Mouse (Mus musculus) MEL (cell line): ENCODE measurements around the gene Ccdc3. TPM values are rescaled to one million over a fixed set of nuclear protein-coding genes. Genes with fewer than 3 reads are reported as not detected.

ENCODE experiments used
- DNase-seq: peaks from one replicate; pipeline ENCODE4 v3.0.0; 2011; ENCODE audit warnings: low read depth, low spot score
- H3K27ac ChIP-seq: 2 replicates; pipeline ENCODE4 v1.5.1; 2012; ENCODE audit warnings: low read depth, mild to moderate bottlenecking, control low read depth, low read length, moderate library complexity; ENCODE audit not compliant: control insufficient read depth
- H3K27me3 ChIP-seq, 2 experiments: fragments of 150-350 bp in 1 of 2; sonication (generic) in 1 of 2; 2 replicates each; pipeline ENCODE4 v1.6.1; 2012; ENCODE audit warnings: low read length in 2 of 2, mild to moderate bottlenecking in 2 of 2, improper control_type of control experiment in 1 of 2, moderate library complexity in 1 of 2; ENCODE audit not compliant: insufficient read depth in 2 of 2, control insufficient read depth in 1 of 2
- H3K36me3 ChIP-seq, 2 experiments: 2 replicates each; pipeline ENCODE4 v1.6.1; 2012 to 2014; ENCODE audit warnings: low read length in 2 of 2, improper control_type of control experiment in 1 of 2, inconsistent platforms in 1 of 2, mild to moderate bottlenecking in 1 of 2; ENCODE audit not compliant: insufficient read depth in 2 of 2, control insufficient read depth in 1 of 2
- H3K4me1 ChIP-seq, 2 experiments: fragments of 150-350 bp in 1 of 2; sonication (generic) in 1 of 2; 2 replicates each; pipeline ENCODE4 v1.6.1; 2012; ENCODE audit warnings: low read length in 2 of 2, improper control_type of control experiment in 1 of 2, mild to moderate bottlenecking in 1 of 2; ENCODE audit not compliant: insufficient read depth in 2 of 2, control insufficient read depth in 1 of 2
- H3K4me3 ChIP-seq, 2 experiments: fragments of 150-350 bp in 1 of 2; sonication (generic) in 1 of 2; 2 replicates each; pipeline ENCODE4 v1.5.1; 2012; ENCODE audit warnings: low read depth in 2 of 2, low read length in 2 of 2, mild to moderate bottlenecking in 2 of 2, moderate library complexity in 2 of 2, control low read depth in 1 of 2, improper control_type of control experiment in 1 of 2; ENCODE audit not compliant: control insufficient read depth in 1 of 2, insufficient read depth in 1 of 2
- H3K79me2 ChIP-seq: 2 replicates; pipeline ENCODE4 v1.6.1; 2012; ENCODE audit warnings: mild to moderate bottlenecking, low read length, moderate library complexity; ENCODE audit not compliant: control insufficient read depth, poor library complexity, insufficient read depth
- H3K9ac ChIP-seq: 2 replicates; pipeline ENCODE4 v1.6.1; 2012; ENCODE audit warnings: low read depth, mild to moderate bottlenecking, control low read depth, low read length, moderate library complexity; ENCODE audit not compliant: control insufficient read depth, poor library complexity, severe bottlenecking
- H3K9me3 ChIP-seq: fragments of 150-350 bp; sonication (generic); replicated peaks from 2 replicates; pipeline ENCODE4 v1.6.1; 2012; ENCODE audit warnings: mild to moderate bottlenecking, low read length, improper control_type of control experiment, moderate library complexity; ENCODE audit not compliant: insufficient read depth
- CHD1 ChIP-seq: IDR thresholded peaks from 2 replicates; pipeline ENCODE4 v1.6.1; 2012; ENCODE audit warnings: low read depth, mild to moderate bottlenecking, inconsistent platforms, low read length, improper control_type of control experiment
- CHD2 ChIP-seq: IDR thresholded peaks from 2 replicates; pipeline ENCODE4 v1.6.1; 2011; ENCODE audit warnings: low read length, improper control_type of control experiment
- E2F4 ChIP-seq: IDR thresholded peaks from 2 replicates; pipeline ENCODE4 v1.6.1; 2011; ENCODE audit warnings: low read depth, low read length, improper control_type of control experiment, borderline replicate concordance
- EP300 ChIP-seq, 2 experiments: IDR thresholded peaks; 2 replicates each; pipeline ENCODE4 v1.6.1; 2011; ENCODE audit warnings: improper control_type of control experiment in 2 of 2, low read length in 2 of 2, low read depth in 1 of 2, mild to moderate bottlenecking in 1 of 2
- ETS1 ChIP-seq: IDR thresholded peaks from 2 replicates; pipeline ENCODE4 v1.6.1; 2012; ENCODE audit warnings: low read depth, mild to moderate bottlenecking, inconsistent platforms, low read length, improper control_type of control experiment, moderate library complexity
- HCFC1 ChIP-seq: IDR thresholded peaks from 2 replicates; pipeline ENCODE4 v1.6.1; 2012; ENCODE audit warnings: low read depth, mild to moderate bottlenecking, inconsistent platforms, low read length, improper control_type of control experiment, moderate library complexity
- JUND ChIP-seq: IDR thresholded peaks from 2 replicates; pipeline ENCODE4 v1.6.1; 2011; ENCODE audit warnings: low read depth, mild to moderate bottlenecking, improper control_type of control experiment, low read length
- KAT2A ChIP-seq: conservative IDR thresholded peaks from 2 replicates; pipeline ENCODE4 v1.6.1; 2012; ENCODE audit warnings: low read depth, low read length, improper control_type of control experiment, inconsistent platforms
- MAFK ChIP-seq: IDR thresholded peaks from 2 replicates; pipeline ENCODE4 v1.6.1; 2011; ENCODE audit warnings: low read depth, mild to moderate bottlenecking, low read length, improper control_type of control experiment, borderline replicate concordance
- MAX ChIP-seq: IDR thresholded peaks from 2 replicates; pipeline ENCODE4 v1.6.1; 2011; ENCODE audit warnings: low read length, improper control_type of control experiment
- MAZ ChIP-seq: IDR thresholded peaks from 2 replicates; pipeline ENCODE4 v1.6.1; 2012; ENCODE audit warnings: low read depth, mild to moderate bottlenecking, inconsistent platforms, low read length, improper control_type of control experiment
- MXI1 ChIP-seq: IDR thresholded peaks from 2 replicates; pipeline ENCODE4 v1.6.1; 2011; ENCODE audit warnings: mild to moderate bottlenecking, low read depth, low read length, improper control_type of control experiment
- NRF1 ChIP-seq: IDR thresholded peaks from 2 replicates; pipeline ENCODE4 v1.6.1; 2014; ENCODE audit warnings: low read depth, mild to moderate bottlenecking, inconsistent platforms, low read length, improper control_type of control experiment, moderate library complexity; ENCODE audit not compliant: poor library complexity, insufficient read depth, severe bottlenecking
- POLR2A ChIP-seq, 2 experiments: IDR thresholded peaks; 2 replicates each; pipeline ENCODE4 v1.6.1; 2011 to 2012; ENCODE audit warnings: low read length in 2 of 2, mild to moderate bottlenecking in 2 of 2, control low read depth in 1 of 2, improper control_type of control experiment in 1 of 2, low read depth in 1 of 2, moderate library complexity in 1 of 2; ENCODE audit not compliant: control insufficient read depth in 1 of 2, insufficient read depth in 1 of 2, poor library complexity in 1 of 2
- POLR2AphosphoS5 ChIP-seq: IDR thresholded peaks from 2 replicates; pipeline ENCODE4 v1.6.1; 2012; ENCODE audit warnings: low read depth, borderline replicate concordance, mild to moderate bottlenecking, inconsistent platforms, low read length, moderate library complexity, mixed read lengths
- RAD21 ChIP-seq: IDR thresholded peaks from 2 replicates; pipeline ENCODE4 v1.6.1; 2011; ENCODE audit warnings: mild to moderate bottlenecking, low read depth, low read length, improper control_type of control experiment
- SIN3A ChIP-seq: IDR thresholded peaks from 2 replicates; pipeline ENCODE4 v1.6.1; 2012; ENCODE audit warnings: low read length, improper control_type of control experiment, inconsistent platforms
- USF1 ChIP-seq: IDR thresholded peaks from 2 replicates; pipeline ENCODE4 v1.6.1; 2014; ENCODE audit warnings: low read depth, mild to moderate bottlenecking, inconsistent platforms, low read length, improper control_type of control experiment, moderate library complexity
- ZC3H11A ChIP-seq: IDR thresholded peaks from 2 replicates; pipeline ENCODE4 v1.6.1; 2012; ENCODE audit warnings: low read depth, mild to moderate bottlenecking, inconsistent platforms, low read length, improper control_type of control experiment
- ZKSCAN1 ChIP-seq: IDR thresholded peaks from 2 replicates; pipeline ENCODE4 v1.6.1; 2012; ENCODE audit warnings: low read depth, mild to moderate bottlenecking, inconsistent platforms, low read length, improper control_type of control experiment, moderate library complexity
- ZMIZ1 ChIP-seq: IDR thresholded peaks from 2 replicates; pipeline ENCODE4 v1.6.1; 2012; ENCODE audit warnings: low read depth, mild to moderate bottlenecking, inconsistent platforms, low read length, improper control_type of control experiment, moderate library complexity
- polyA plus RNA-seq, 2 experiments: library from polyadenylated mRNA; stranded (reverse) in 1 of 2; unstranded in 1 of 2; fragments of >175 nt in 1 of 2; fragments of >200 nt in 1 of 2; gene quantifications; 2 replicates each; pipeline versions ENCODE4 v1.2.1 to v1.2.4; 2012; ENCODE audit warnings: low replicate concordance in 2 of 2, low read depth in 1 of 2; ENCODE audit not compliant: insufficient read length in 2 of 2, insufficient read depth in 1 of 2, missing spikeins in 1 of 2
- total RNA-seq: library from RNA; depleted of rRNA; stranded (reverse); fragments of 300-350 nt; gene quantifications from 2 replicates; pipeline ENCODE4 v1.2.3, GENCODE M21; 2012

The Ccdc3 gene
- total and polyA plus RNA-seq, 3 experiments: not detected

DNA sequence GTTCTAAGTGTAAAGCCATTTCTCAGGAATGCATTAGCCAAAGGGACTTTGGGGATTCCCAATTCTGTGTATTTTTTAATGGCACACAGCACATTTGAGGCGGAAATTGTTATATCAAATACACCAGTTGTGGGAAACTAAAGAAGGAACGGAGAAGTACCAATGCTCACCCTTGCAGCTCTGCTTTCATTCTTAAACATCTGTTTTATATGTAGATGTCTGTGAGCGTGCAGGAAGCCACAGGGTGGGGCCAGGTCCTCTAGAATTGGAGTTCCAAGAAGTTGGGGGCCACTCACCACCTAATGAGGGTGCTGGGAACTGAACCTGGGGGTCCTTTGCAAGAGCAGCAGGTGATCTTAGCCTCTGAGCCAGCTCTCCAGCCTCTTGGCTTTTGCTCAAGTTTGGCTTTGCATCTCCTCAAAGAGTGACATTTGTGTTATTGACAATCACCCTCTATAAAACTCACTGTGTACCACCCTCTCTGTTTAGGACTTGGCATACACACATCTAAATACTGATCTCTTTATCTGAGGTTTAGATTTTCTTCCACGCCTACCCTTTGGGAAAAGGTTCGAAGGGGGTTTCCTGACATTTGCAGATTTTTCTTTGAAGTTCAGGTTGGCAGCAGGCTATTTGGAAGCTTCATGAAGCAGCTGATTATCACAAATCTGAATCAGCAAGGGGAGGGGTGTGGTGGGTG lies 33.9 kb downstream of the Ccdc3 start:
- Histone ChIP-seq H3K9me3 (no peaks in the 10 kb centered on the region), H3K4me3 (no peak overlapping the region), H3K79me2 (no peaks in the 10 kb centered on the region), H3K27ac (no peak overlapping the region), H3K4me1 (no peaks in the 10 kb centered on the region), H3K9ac (no peak overlapping the region), H3K27me3 (peaks cover 0 to 2% of the 10 kb centered on the region in 2 experiments; a peak in 2 of 4 replicates), H3K36me3 (no peaks in the 10 kb centered on the region)
- TF ChIP-seq ZC3H11A (no peak), MAX (no peak), MAFK (no peak), HCFC1 (no peak), ZKSCAN1 (no peak), ETS1 (no peak), MAZ (no peak), NRF1 (no peak), USF1 (no peak), JUND (no peak), ZMIZ1 (no peak), POLR2AphosphoS5 (no peak), EP300 (IDR thresholded peaks at IDR 0.05; ENCODE audit: low read depth in 1 of 2, low read length in 2 of 2) (no peak), RAD21 (no peak), KAT2A (no peak), MXI1 (no peak), SIN3A (no peak), CHD1 (no peak), E2F4 (no peak), POLR2A (IDR thresholded peaks at IDR 0.05; ENCODE audit: control insufficient read depth in 1 of 2, insufficient read depth in 1 of 2, low read depth in 1 of 2, low read length in 2 of 2, poor library complexity in 1 of 2) (no peak)
- DNase-seq: no peak

DNA sequence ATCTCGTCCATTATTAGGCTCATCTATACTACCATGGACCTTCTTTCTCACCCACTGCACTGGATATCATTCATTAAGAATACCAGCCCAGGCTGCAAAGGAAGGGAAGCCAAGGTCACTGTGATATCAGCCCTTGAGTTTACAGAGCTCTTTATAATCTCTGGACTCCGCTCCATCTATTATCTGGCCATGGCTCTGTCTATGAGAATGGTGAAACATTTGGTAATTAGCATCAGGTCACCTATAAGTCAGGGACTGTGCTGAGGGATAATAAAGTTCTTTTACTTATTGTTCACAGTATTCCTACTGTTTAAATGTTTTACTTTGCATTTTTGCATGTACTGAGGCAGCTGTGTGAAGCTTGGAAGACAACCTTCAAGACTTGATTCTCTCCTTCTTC lies 35.2 kb downstream of the Ccdc3 start:
- no peak for DNase-seq
- peaks cover 0 to 5% of the 10 kb centered on the region in 2 experiments; a peak in 2 of 4 replicates for H3K27me3 ChIP-seq
- no peaks in the 10 kb centered on the region for H3K4me1 ChIP-seq
- H3K27ac ChIP-seq: no peak overlapping the region
- H3K79me2 ChIP-seq: no peaks in the 10 kb centered on the region
- no peaks in the 10 kb centered on the region for H3K9me3 ChIP-seq
- H3K36me3 ChIP-seq: no peaks in the 10 kb centered on the region
- no peak overlapping the region for H3K9ac ChIP-seq
- H3K4me3 ChIP-seq: no peak overlapping the region
- TF ChIP-seq CHD2: no peak
- TF ChIP-seq NRF1: no peak
